Mouse (Mus musculus) duodenum, adult 2 months (tissue): Measurements from ENCODE around the gene Olfr891. TPM values are rescaled to one million over a fixed set of nuclear protein-coding genes. Genes with fewer than 3 reads are reported as not detected.

Experiments
- polyA plus RNA-seq: library from polyadenylated mRNA; depleted of rRNA; stranded (reverse); fragments of >200 nt; gene quantifications from 2 replicates; pipeline ENCODE4 v1.2.3, GENCODE M21; 2012; ENCODE audit warnings: low replicate concordance; rRNA removed

Gene Olfr891
- polyA plus RNA-seq = not detected in 2 replicates

GRCm38 (mm10) chr9:38180721-38181120 lies at the start of gene Olfr891:
TSS of gene Olfr891 (minus strand) at chr9:38180821.

GRCm38 (mm10) chr9:38217755-38218154 lies 37.1 kb upstream of the Olfr891 start, which contains the start of gene Olfr894:
TSS of gene Olfr894 (plus strand) at chr9:38218055.

GRCm38 (mm10) chr9:38208065-38208464 lies 27.4 kb upstream of the Olfr891 start, which contains the start of gene Olfr893:
TSS of gene Olfr893 (plus strand) at chr9:38208365.

GRCm38 (mm10) chr9:38142217-38142616 lies 38.4 kb downstream of the Olfr891 start, which contains the start of gene Olfr890:
TSS of gene Olfr890 (plus strand) at chr9:38142517.

Other genes starting within 250 kb of the Olfr891 start
- not detected in 2 replicates for gene Olfr881, start 189.0 kb downstream of the Olfr891 start, polyA plus RNA-seq
- not detected in 2 replicates for gene Olfr883, start 155.0 kb downstream of the Olfr891 start, polyA plus RNA-seq
- gene Olfr884, start 134.3 kb downstream of the Olfr891 start, polyA plus RNA-seq = not detected in 2 replicates
- gene Olfr885, start 119.5 kb downstream of the Olfr891 start, polyA plus RNA-seq = not detected in 2 replicates
- not detected in 2 replicates for gene Olfr887, start 96.7 kb downstream of the Olfr891 start, polyA plus RNA-seq
- gene Olfr888, start 72.7 kb downstream of the Olfr891 start, polyA plus RNA-seq = not detected in 2 replicates
- gene Olfr889, start 65.6 kb downstream of the Olfr891 start, polyA plus RNA-seq = not detected in 2 replicates
- not detected in 2 replicates for gene Olfr890, start 38.3 kb downstream of the Olfr891 start, polyA plus RNA-seq
- gene Olfr893, start 27.5 kb upstream of the Olfr891 start, polyA plus RNA-seq = not detected in 2 replicates
- not detected in 2 replicates for gene Olfr894, start 37.2 kb upstream of the Olfr891 start, polyA plus RNA-seq
- gene Olfr143, start 72.0 kb upstream of the Olfr891 start, polyA plus RNA-seq = not detected in 2 replicates
- gene Olfr895, start 87.0 kb upstream of the Olfr891 start, polyA plus RNA-seq = not detected in 2 replicates
- gene Olfr896-ps1, start 110.3 kb upstream of the Olfr891 start, polyA plus RNA-seq = not detected in 2 replicates
- gene Olfr25, start 148.2 kb upstream of the Olfr891 start, polyA plus RNA-seq = not detected in 2 replicates
- gene Olfr898, start 167.6 kb upstream of the Olfr891 start, polyA plus RNA-seq = not detected in 2 replicates
- not detected in 2 replicates for gene Olfr250, start 186.1 kb upstream of the Olfr891 start, polyA plus RNA-seq
- gene Olfr251, start 196.3 kb upstream of the Olfr891 start, polyA plus RNA-seq = not detected in 2 replicates
- gene Olfr147, start 220.9 kb upstream of the Olfr891 start, polyA plus RNA-seq = not detected in 2 replicates
- not detected in 2 replicates for gene Olfr901, start 248.6 kb upstream of the Olfr891 start, polyA plus RNA-seq